Mouse (Mus musculus) kidney, postnatal 10 days (tissue): ENCODE measurements around the gene Gdpgp1.
A peak's percentile ranks its signal among the peaks of the same experiment; 100 is the strongest.

Experiments used
- DNase-seq: peaks from one replicate; pipeline ENCODE4 v3.0.0; 2021; ENCODE audit warnings: mixed read lengths

Gene Gdpgp1

GRCm38 (mm10) chr7:80232489-80233029, at the start of gene Gdpgp1, which contains the start of gene Cib1:
TSS of gene Gdpgp1 (plus strand) at chr7:80232865.
TSS of gene Cib1 (minus strand) at chr7:80232813.
- peak; percentile 98 for DNase-seq

- no peak for DNase-seq
Measured at GRCm38 (mm10) chr7:80183466-80183865, 49.2 kb upstream of the Gdpgp1 start.

DNA sequence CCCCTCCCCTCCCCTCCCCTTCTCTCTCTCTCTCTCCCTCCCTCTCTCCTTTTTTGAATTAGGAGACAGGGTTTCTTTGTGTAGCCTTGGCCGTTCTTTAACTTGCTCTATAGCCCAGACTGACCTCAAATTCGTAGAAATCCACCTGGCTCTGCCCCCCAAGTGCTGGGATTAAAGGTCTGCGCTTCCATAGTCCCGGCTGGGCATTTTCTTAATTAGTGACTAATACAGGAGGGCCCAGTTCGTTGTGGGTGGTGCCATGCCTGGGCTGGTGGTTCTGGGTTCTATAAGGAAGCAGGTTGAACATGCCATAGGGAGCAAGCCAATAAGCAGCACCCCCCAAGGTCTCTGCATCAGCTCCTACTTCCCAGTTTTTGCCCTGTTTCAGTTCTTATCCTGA, 48.7 kb upstream of the Gdpgp1 start:
- no peak for DNase-seq

- no peak for DNase-seq
Measured at GRCm38 (mm10) chr7:80184551-80184950, 48.1 kb upstream of the Gdpgp1 start.

- no peak for DNase-seq
Measured at GRCm38 (mm10) chr7:80184968-80185367, 47.7 kb upstream of the Gdpgp1 start.

DNA sequence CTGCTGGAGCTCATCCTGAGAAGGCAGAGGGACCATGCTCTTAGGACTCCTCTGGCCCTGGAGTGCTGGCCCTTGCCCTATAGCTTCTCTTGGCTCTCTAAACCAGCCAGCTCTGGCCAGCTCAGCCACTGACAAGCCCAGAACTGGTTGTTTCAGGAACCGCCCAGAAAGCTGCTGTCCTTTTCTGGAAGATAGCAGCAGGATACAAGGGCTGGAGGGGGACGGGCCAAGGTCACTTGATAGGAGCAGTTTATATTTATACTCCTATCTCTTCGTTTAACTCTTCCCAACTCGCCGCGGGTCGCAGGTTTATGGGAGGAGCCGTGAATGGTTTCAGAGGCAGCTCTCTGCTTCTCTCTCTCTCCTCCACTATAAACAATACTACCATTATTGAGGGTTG, 46.6 kb upstream of the Gdpgp1 start:
- DNase-seq, result peak; percentile 81

GRCm38 (mm10) chr7:80186531-80187296, 46.0 kb upstream of the Gdpgp1 start, which contains the start of gene Sema4b:
TSS of gene Sema4b (plus strand) at chr7:80186841.
- DNase-seq, result peak; percentile 93

GRCm38 (mm10) chr7:80187501-80187900, 45.2 kb upstream of the Gdpgp1 start:
- DNase-seq, result no peak

- no peak for DNase-seq
Measured at GRCm38 (mm10) chr7:80188579-80189125, 44.0 kb upstream of the Gdpgp1 start.

- peak; percentile 45 for DNase-seq
Measured at GRCm38 (mm10) chr7:80189147-80189933, 43.3 kb upstream of the Gdpgp1 start.

DNA sequence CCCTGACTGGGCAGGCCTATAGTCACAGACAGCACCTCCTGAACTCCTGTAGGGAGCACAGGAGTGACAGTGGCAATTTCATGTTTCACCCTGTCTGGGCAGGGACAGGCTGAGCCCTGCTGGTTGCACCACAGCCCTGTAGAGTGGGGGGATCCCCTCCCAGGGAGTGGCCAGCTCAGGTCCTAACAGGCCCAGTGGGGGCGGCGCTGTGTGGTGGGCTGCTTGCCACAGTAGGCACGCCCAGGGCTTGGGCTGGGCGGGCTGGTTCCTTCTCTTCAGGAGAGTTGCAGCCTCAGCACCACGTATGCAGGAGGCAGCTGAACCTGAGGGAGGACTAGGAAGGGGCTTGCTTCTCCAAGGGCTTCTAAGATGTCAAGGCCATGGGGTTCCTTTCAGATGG, 41.2 kb upstream of the Gdpgp1 start:
- peak; percentile 77 for DNase-seq

- DNase-seq, result peak; percentile 95
Measured at GRCm38 (mm10) chr7:80192226-80193061, 40.2 kb upstream of the Gdpgp1 start.

- no peak for DNase-seq
Measured at GRCm38 (mm10) chr7:80193941-80194739, 38.5 kb upstream of the Gdpgp1 start.

DNA sequence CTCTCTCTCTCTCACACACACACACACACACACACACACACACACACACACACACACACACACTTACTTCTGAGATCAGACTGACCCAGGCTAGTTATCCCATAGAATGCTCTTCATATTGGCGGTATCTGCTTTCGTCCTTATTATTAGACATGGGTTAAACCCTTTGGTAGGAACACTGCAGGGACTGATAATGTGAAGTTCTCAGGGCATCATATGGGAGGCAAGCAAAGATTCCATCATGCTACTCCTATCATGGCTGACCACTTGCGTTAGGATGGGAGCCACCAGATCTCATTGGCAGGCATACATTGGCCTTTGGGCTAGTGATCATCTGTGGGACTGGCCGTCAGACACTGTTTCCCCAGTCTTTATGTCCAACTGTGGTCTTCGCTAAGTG, 37.5 kb upstream of the Gdpgp1 start:
- DNase-seq, result no peak

DNA sequence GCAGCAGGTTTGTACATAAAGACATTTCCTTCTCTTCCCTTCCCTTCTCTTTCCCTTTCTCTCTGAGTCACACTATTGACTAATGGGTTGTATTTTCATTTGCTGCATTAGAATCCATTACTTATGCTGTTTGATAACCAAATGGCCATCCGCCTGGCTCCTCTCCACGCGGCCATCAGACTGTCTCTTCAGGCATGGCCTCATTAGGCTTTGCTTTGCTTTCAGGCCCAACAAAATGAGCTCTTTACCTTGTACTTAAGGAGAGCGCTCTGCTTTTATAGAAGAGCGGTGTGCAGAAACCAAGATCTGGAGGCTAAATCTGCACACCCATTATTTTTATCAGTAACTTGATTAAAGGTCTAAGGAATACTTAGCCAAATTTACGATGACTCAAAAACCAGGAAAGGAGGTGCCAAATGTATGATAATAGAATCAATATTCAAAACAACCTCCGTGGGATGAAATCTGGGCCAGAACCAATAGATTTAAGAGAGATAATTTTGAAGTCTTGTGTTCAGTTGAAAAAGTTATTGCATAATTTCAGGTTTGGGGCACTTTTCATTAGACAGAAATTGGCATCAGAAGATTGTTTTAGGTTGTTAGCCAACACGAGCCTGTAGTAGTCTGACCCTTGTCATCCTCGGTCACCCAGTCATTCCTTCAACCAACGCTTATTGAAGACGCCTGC, 36.9 kb upstream of the Gdpgp1 start:
- no peak for DNase-seq

- no peak for DNase-seq
Measured at GRCm38 (mm10) chr7:80197371-80197770, 35.3 kb upstream of the Gdpgp1 start.

DNA sequence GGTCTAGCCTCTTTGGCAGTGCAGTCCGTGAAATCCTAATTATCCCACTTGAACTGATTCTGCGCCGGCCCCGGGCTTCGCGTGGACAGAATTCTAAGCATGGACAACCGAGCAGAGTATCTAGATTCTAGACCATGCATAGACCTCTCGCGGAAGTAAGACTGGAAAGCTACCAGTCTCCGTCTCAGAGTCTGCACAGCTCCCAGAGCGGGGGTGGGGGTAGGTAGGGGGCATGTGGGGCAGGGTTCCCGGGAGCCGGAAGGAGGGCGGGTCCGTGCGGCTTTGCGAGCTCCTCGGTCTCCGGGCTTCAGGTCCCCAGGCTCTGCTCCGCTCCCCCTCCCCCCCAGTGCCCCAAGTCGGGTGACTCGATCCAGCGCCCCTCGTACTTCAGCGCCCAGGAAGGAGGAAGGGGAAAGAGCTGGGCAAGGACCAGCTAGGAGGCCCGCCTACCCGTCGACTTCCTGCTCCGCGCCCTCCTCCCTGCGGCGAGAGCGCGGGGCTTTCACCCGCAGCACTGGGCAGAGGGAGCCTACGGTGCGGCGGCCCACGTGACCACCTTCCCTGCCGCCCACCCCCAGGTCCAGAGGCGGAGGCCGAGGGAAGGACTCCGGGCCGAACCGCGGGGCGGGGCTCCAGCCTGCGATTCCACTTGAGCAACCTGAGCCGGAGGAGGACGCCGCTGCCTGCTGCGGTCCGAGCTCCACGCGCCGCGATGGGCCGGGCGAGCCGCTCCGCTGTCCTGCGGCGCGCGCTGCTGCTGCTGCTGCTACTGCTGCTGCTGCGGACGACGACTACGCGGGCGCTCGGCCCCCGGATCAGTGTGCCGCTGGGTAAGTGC, 34.5 kb upstream of the Gdpgp1 start:
- DNase-seq, result peak; percentile 90

DNA sequence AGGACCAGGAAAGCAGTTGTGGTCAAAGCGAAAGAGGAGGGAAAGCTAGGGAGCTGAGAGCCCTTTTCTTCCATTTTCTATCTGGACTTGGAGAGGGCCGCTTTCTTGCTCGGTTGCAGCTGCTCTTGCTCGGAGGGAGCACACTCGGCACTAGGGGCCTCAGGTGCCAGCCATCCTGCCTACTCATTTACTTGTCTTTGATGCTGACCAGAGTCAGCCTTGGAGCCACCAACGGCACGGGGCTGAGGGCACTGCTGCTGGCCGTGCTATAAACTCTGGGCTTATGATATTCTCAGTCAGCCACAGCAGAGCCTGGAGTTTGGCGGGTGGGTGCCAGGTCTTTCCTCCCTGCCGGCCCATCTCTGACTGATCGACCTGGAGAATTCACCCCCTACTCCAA, 33.8 kb upstream of the Gdpgp1 start:
- DNase-seq, result peak; percentile 44

GRCm38 (mm10) chr7:80199286-80199685, 33.4 kb upstream of the Gdpgp1 start:
- DNase-seq, result no peak
